Mouse (Mus musculus): ENCODE measurements at regions not wholly inside any gene's neighbourhood (a gene's known extent, or its start where the extent isn't known, plus 50 kb on each side); places are given as distances from the start of the nearest gene placed in this dataset.

- H3K4me2 ChIP-seq, result no peak overlapping the region
- no peak overlapping the region for H3K4me3 ChIP-seq
- H3K9me3 ChIP-seq, result no peaks in the 10 kb centered on the region
- no peak overlapping the region for H3K27ac ChIP-seq (replicated peaks)
- H3K36me3 ChIP-seq, result no peaks in the 10 kb centered on the region
- ATAC-seq (ENCODE audit: low FRiP score, low read depth), result no peak
- H3K9ac ChIP-seq, result no peak overlapping the region
- H3K27me3 ChIP-seq, result no peaks in the 10 kb centered on the region
- 32% methylated on average over 5 of the region's 5 CpGs for WGBS
- no peaks in the 10 kb centered on the region for H3K4me1 ChIP-seq (replicated peaks)
Measured at GRCm38 (mm10) chr1:23202511-23203435, 100.7 kb upstream of the 4933415F23Rik start.

GRCm38 (mm10) chr1:23200460-23200859 is 98.4 kb upstream of the 4933415F23Rik start:
- Histone ChIP-seq H3K27me3 (no peaks in the 10 kb centered on the region), H3K4me3 (no peak overlapping the region), H3K36me3 (no peaks in the 10 kb centered on the region), H3K9me3 (no peaks in the 10 kb centered on the region), H3K27ac (replicated peaks) (no peak overlapping the region), H3K9ac (no peak overlapping the region), H3K4me1 (replicated peaks) (no peaks in the 10 kb centered on the region), H3K4me2 (no peak overlapping the region)
- 76% methylated on average over 4 of the region's 4 CpGs for WGBS
- ATAC-seq (ENCODE audit: low FRiP score, low read depth), result no peak

DNA sequence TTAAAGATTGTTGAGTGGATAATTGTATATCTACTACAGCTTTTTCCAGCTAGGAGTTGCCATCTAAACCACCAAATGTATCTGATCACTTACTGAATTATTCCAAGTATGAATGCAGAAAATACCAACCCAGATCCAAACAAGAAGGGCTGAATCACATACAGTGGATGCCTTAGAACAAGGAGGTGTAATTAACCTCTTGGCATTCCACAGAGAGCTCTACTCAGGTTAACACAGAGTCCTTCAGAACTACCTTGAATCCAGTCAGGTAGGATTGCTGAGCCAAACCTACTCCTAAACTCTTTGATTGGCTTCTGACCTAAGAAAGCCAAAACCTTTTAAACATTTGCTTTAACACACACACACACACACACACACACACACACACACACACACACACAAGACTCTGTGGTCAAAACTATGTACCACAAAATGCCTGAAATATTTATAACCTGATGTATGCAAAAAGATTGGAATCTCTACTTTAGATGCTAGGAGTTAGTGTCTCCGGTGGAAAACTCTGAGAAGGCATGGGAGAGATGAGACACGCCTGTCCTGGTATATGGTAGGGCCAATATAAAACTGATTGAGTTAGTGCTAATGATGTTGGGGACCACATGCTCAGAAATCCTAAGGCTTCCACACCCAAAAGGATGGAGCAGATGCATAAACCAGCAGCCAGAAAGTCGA is 88.4 kb upstream of the 4933415F23Rik start:
- H3K9ac ChIP-seq, result no peak overlapping the region

DNA sequence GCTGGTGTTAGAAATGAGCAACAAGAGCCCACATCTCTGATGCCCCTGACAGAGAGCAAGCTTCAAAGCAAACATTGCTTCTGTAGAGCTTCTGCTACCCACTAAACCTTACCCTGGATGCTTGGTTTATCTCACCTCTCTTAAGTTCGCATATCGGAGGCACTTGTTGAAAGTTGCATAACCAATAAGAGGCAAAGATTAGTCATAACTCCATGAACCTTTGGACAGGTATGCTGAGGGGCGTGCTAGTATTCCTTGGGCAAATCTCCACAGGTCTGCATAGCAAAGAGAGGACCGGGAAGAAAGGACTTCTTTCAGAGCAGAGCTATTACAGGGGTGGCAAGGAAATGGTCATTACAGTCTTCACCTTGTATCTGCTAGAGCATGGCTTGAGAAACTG is 87.7 kb upstream of the 4933415F23Rik start:
- Histone ChIP-seq H3K4me3 (no peak overlapping the region), H3K27me3 (no peaks in the 10 kb centered on the region), H3K9ac (no peak overlapping the region), H3K27ac (replicated peaks) (no peak overlapping the region), H3K9me3 (no peaks in the 10 kb centered on the region), H3K4me1 (replicated peaks) (no peaks in the 10 kb centered on the region), H3K36me3 (no peaks in the 10 kb centered on the region), H3K4me2 (no peak overlapping the region)
- 88% methylated on average over 4 of the region's 4 CpGs for WGBS
- no peak for ATAC-seq (ENCODE audit: low FRiP score, low read depth)

More for the DNA sequence above, 88.4 kb upstream of the 4933415F23Rik start:
- no peak for ATAC-seq (ENCODE audit: low FRiP score, low read depth)
- no peak overlapping the region for H3K4me2 ChIP-seq
- H3K9me3 ChIP-seq, result no peaks in the 10 kb centered on the region
- no peaks in the 10 kb centered on the region for H3K27me3 ChIP-seq
- no peaks in the 10 kb centered on the region for H3K4me1 ChIP-seq (replicated peaks)
- H3K27ac ChIP-seq (replicated peaks), result no peak overlapping the region
- H3K4me3 ChIP-seq, result no peak overlapping the region
- WGBS, result 85% methylated on average over 3 of the region's 3 CpGs
- no peaks in the 10 kb centered on the region for H3K36me3 ChIP-seq

DNA sequence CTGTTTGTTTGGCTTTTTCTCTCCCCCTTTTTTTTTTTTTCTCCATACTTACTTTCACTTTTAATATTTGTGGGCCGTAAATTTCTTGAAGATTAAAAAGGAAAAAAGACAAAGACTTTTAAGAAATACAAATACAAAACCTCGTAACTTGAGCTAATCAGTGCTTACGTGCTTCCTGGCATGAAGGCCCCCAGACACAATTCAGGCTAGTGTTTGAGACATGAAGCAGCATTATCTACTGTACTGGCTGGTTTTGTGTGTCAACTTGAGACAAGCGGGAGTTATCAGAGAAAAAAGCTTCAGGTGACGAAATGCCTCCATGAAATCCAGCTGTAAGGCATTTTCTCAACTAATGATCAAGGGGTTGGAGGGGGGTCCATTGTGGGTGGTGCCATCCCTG is 86.2 kb upstream of the 4933415F23Rik start:
- Histone ChIP-seq H3K4me1 (replicated peaks) (no peaks in the 10 kb centered on the region), H3K4me2 (no peak overlapping the region), H3K9ac (no peak overlapping the region), H3K27me3 (no peaks in the 10 kb centered on the region), H3K27ac (replicated peaks) (no peak overlapping the region), H3K4me3 (no peak overlapping the region), H3K36me3 (no peaks in the 10 kb centered on the region), H3K9me3 (no peaks in the 10 kb centered on the region)
- WGBS, result 85% methylated on average over 5 of the region's 5 CpGs
- no peak for ATAC-seq (ENCODE audit: low FRiP score, low read depth)

GRCm38 (mm10) chr1:23187446-23188206 is 85.6 kb upstream of the 4933415F23Rik start:
- H3K4me3 ChIP-seq, result no peak overlapping the region
- no peak overlapping the region for H3K9ac ChIP-seq
- no peaks in the 10 kb centered on the region for H3K36me3 ChIP-seq
- no peak overlapping the region for H3K27ac ChIP-seq (replicated peaks)
- no peaks in the 10 kb centered on the region for H3K4me1 ChIP-seq (replicated peaks)
- H3K4me2 ChIP-seq, result no peak overlapping the region
- H3K9me3 ChIP-seq, result no peaks in the 10 kb centered on the region
- ATAC-seq (ENCODE audit: low FRiP score, low read depth), result no peak
- H3K27me3 ChIP-seq, result no peaks in the 10 kb centered on the region
- WGBS, result 77% methylated on average over 6 of the region's 6 CpGs

DNA sequence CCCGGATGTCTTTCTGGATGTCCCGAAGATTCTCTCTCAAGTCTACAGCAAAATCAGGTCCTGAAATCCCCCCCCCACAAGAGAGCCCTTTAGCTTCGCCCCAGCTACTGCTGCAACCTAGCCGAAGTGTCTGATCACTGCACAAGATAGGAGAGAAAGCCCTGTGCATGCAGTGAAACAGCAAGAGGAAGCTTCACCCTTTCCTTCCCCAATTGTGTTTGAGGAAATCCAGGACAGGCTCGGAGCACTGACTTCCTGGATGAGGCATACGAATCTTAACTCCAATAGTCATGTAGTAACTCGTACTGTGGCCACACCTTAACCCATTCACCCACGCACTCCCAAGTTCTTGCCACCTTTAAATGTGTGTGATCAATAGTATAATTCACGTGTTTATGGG is 82.7 kb upstream of the 4933415F23Rik start:
- no peak for ATAC-seq (ENCODE audit: low FRiP score, low read depth)
- no peaks in the 10 kb centered on the region for H3K9me3 ChIP-seq
- H3K4me3 ChIP-seq, result no peak overlapping the region
- H3K36me3 ChIP-seq, result no peaks in the 10 kb centered on the region
- H3K4me1 ChIP-seq (replicated peaks), result no peaks in the 10 kb centered on the region
- H3K27me3 ChIP-seq, result no peaks in the 10 kb centered on the region
- H3K9ac ChIP-seq, result no peak overlapping the region
- WGBS, result 87% methylated on average over 9 of the region's 9 CpGs
- H3K4me2 ChIP-seq, result no peak overlapping the region
- H3K27ac ChIP-seq (replicated peaks), result no peak overlapping the region

GRCm38 (mm10) chr1:23182541-23182940 is 80.5 kb upstream of the 4933415F23Rik start:
- Histone ChIP-seq H3K4me3 (no peak overlapping the region), H3K27me3 (no peaks in the 10 kb centered on the region), H3K4me1 (replicated peaks) (no peaks in the 10 kb centered on the region), H3K36me3 (no peaks in the 10 kb centered on the region), H3K9ac (no peak overlapping the region), H3K27ac (replicated peaks) (no peak overlapping the region), H3K4me2 (no peak overlapping the region), H3K9me3 (no peaks in the 10 kb centered on the region)
- no peak for ATAC-seq (ENCODE audit: low FRiP score, low read depth)

GRCm38 (mm10) chr1:23178335-23178974 is 76.4 kb upstream of the 4933415F23Rik start:
- H3K9ac ChIP-seq, result no peak overlapping the region
- H3K4me2 ChIP-seq, result no peak overlapping the region
- ATAC-seq (ENCODE audit: low FRiP score, low read depth), result no peak
- H3K4me3 ChIP-seq, result no peak overlapping the region
- H3K4me1 ChIP-seq (replicated peaks), result no peaks in the 10 kb centered on the region
- no peak overlapping the region for H3K27ac ChIP-seq (replicated peaks)
- H3K27me3 ChIP-seq, result no peaks in the 10 kb centered on the region
- no peaks in the 10 kb centered on the region for H3K36me3 ChIP-seq
- H3K9me3 ChIP-seq, result no peaks in the 10 kb centered on the region
- 84% methylated on average over 6 of the region's 6 CpGs for WGBS

DNA sequence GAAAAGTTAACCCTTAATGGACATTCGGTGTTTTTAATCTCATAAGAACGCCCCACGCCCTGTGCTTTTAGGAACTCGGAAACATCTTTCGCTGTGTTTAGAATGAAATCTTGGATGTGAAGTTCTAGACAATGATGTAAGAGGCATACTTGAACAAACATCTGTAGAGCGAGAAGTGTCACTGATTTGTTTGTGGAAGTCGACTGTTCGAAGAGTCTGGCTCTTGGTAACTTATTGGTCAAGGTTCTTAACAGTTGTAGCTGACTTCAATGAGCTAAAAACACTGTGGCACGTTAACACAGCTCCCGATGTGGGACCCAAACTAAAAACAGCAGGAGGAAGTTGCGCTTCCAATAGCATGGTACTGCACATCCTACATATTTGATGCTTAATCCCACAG is 72.0 kb upstream of the 4933415F23Rik start:
- H3K9ac ChIP-seq, result no peak overlapping the region
- no peaks in the 10 kb centered on the region for H3K27me3 ChIP-seq
- no peaks in the 10 kb centered on the region for H3K9me3 ChIP-seq
- H3K4me2 ChIP-seq, result no peak overlapping the region
- H3K4me1 ChIP-seq (replicated peaks), result no peaks in the 10 kb centered on the region
- no peaks in the 10 kb centered on the region for H3K36me3 ChIP-seq
- no peak overlapping the region for H3K27ac ChIP-seq (replicated peaks)
- H3K4me3 ChIP-seq, result no peak overlapping the region
- 89% methylated on average over 11 of the region's 11 CpGs for WGBS
- no peak for ATAC-seq (ENCODE audit: low FRiP score, low read depth)

GRCm38 (mm10) chr1:23173054-23173802 is 71.2 kb upstream of the 4933415F23Rik start:
- Histone ChIP-seq H3K4me1 (replicated peaks) (no peaks in the 10 kb centered on the region), H3K27me3 (no peaks in the 10 kb centered on the region), H3K4me3 (no peak overlapping the region), H3K27ac (replicated peaks) (no peak overlapping the region), H3K4me2 (no peak overlapping the region), H3K9ac (no peak overlapping the region), H3K9me3 (no peaks in the 10 kb centered on the region), H3K36me3 (no peaks in the 10 kb centered on the region)
- no peak for ATAC-seq (ENCODE audit: low FRiP score, low read depth)
- WGBS, result 70% methylated on average over 7 of the region's 7 CpGs
